In the genomic region with DNA sequence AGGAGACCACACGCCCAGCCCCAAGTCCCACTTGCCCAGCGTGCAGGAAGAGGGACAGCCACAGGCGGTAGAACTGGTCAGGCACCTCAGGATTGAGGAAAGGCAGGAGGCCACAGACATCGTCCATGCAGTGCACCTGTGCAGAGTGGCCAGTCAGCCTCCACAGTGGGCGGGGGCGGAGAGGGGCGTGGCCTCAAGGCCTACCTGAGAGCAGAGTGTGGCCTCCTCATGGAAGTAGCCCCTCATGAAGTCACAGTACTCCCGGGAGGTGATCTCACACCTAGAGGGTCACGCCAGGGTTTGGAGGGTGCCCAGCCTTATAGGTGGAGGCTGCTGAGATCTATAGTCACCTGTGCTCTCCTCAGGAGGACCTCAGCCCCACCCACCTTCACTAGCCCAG, we compare ENCODE assay signal across 19 mouse cellular contexts. TPM values are rescaled to one million over a fixed set of nuclear protein-coding genes. Genes with fewer than 3 reads are reported as not detected.
"Had no signal": no experiment of that assay in that cellular context is flagged by ENCODE, and none has a peak within 500 bp of the region (broad histone marks: within the 10 kb centered on the region; RNA-seq: fewer than 3 reads in every experiment).

No protein-coding gene starts in this region.

- H3K9ac ChIP-seq: limb, embryonic 12.5 days; liver, embryonic 15.5 days; lung, embryonic 14.5 days; midbrain, embryonic 12.5 days had no signal

- H3K27ac ChIP-seq: kidney, postnatal 0 days; limb, embryonic 12.5 days; liver, embryonic 15.5 days; macrophage; midbrain, embryonic 12.5 days had no signal

- H3K4me2 ChIP-seq: limb, embryonic 12.5 days; liver, embryonic 15.5 days; lung, embryonic 14.5 days; midbrain, embryonic 12.5 days had no signal

- H3K27me3 ChIP-seq: limb, embryonic 12.5 days; liver, embryonic 15.5 days; midbrain, embryonic 12.5 days had no signal

- H3K4me3 ChIP-seq: limb, embryonic 12.5 days; liver, embryonic 15.5 days; megakaryocyte, embryonic 14.5 days; midbrain, embryonic 12.5 days had no signal

- DNase-seq: kidney, adult 9 months; kidney, postnatal 36 days; layer of hippocampus, adult 9-11 months; layer of hippocampus, postnatal 36 days; lung, embryonic 14.5 days; lung, postnatal 14 days; right cerebral cortex, postnatal 14 days had no signal

- H3K9me3 ChIP-seq: limb, embryonic 12.5 days; liver, embryonic 15.5 days; megakaryocyte, embryonic 14.5 days; midbrain, embryonic 12.5 days had no signal

RNA-seq across cellular contexts. Expression of gene Il9r, which starts 10.5 kb away (rescaled TPM):
- total RNA-seq: layer of hippocampus, adult 18-20 months; layer of hippocampus, postnatal 36 days; left cerebral cortex, adult 8-10 months; left cerebral cortex, postnatal 25 days; liver, adult 2 months; midbrain, postnatal 0 days had no signal
- polyA plus RNA-seq: kidney, postnatal 0 days; lung, embryonic 14.5 days; macrophage; midbrain, embryonic 12.5 days; midbrain, postnatal 0 days; neural tube, embryonic 14.5 days had no signal
